Mouse (Mus musculus) stomach, embryonic 14.5 days (tissue): ENCODE measurements around the gene Zfp106. TPM values are rescaled to one million over a fixed set of nuclear protein-coding genes. Genes with fewer than 3 reads are reported as not detected.

Experiments
- ATAC-seq: fragments of 200-750 bp; cut with Nextera tagmentation; 2 replicates; pipeline ENCODE4 v1.8.0; 2017; ENCODE audit warnings: low read depth, moderate TSS enrichment; ENCODE audit not compliant: insufficient number of reproducible peaks, insufficient read depth, low FRiP score
- H3K27ac ChIP-seq: fragments of 300-500 bp; sonication (generic); 2 replicates; pipeline ENCODE4 v1.5.1; 2014; ENCODE audit warnings: mild to moderate bottlenecking, low read length, moderate library complexity, mixed read lengths
- H3K27me3 ChIP-seq: fragments of 300-500 bp; sonication (generic); 2 replicates; pipeline ENCODE4 v1.6.1; 2014; ENCODE audit warnings: low read length, control low read depth, mixed read lengths; ENCODE audit not compliant: control insufficient read depth, insufficient read depth
- H3K36me3 ChIP-seq: fragments of 300-500 bp; sonication (generic); 2 replicates; pipeline ENCODE4 v1.6.1; 2014; ENCODE audit warnings: mild to moderate bottlenecking, control low read depth, low read length, moderate library complexity, mixed read lengths; ENCODE audit not compliant: control insufficient read depth, insufficient read depth
- H3K4me1 ChIP-seq: fragments of 300-500 bp; sonication (generic); 2 replicates; pipeline ENCODE4 v1.6.1; 2014; ENCODE audit warnings: low read length, control low read depth, mixed read lengths; ENCODE audit not compliant: control insufficient read depth, insufficient read depth
- H3K4me2 ChIP-seq: fragments of 300-500 bp; sonication (generic); replicated peaks from 2 replicates; pipeline ENCODE4 v1.6.1; 2014; ENCODE audit warnings: low read depth, low read length, control low read depth
- H3K4me3 ChIP-seq: fragments of 300-500 bp; sonication (generic); 2 replicates; pipeline ENCODE4 v1.5.1; 2014; ENCODE audit warnings: low read depth, low read length, control low read depth
- H3K9ac ChIP-seq: fragments of 300-500 bp; sonication (generic); replicated peaks from 2 replicates; pipeline ENCODE4 v1.6.1; 2014; ENCODE audit warnings: low read depth, mild to moderate bottlenecking, control low read depth, low read length, moderate library complexity, mixed read lengths
- H3K9me3 ChIP-seq: fragments of 300-500 bp; sonication (generic); 2 replicates; pipeline ENCODE4 v1.6.1; 2016; ENCODE audit warnings: low read depth, low read length, control low read depth; ENCODE audit not compliant: control insufficient read depth
- WGBS: fragments of 180-500 bp; shearing (Covaris S2); extraction: QIAGEN DNeasy Blood & Tissue Kit; methylation state at CpG from one replicate; pipeline ENCODE4 v1.1.7; 2014; 5-methylcytosine and 5-hydroxymethylcytosine counted together
- polyA plus RNA-seq: library from polyadenylated mRNA; unstranded; fragments of >200 nt; fragmentation: Nextera tagmentation; extraction: Ambion mirVana; gene quantifications from 2 replicates; pipeline ENCODE4 v1.2.1, GENCODE M21; 2014

Gene Zfp106
- polyA plus RNA-seq, 1 experiment from 2014 or later, result 70.8 TPM

DNA sequence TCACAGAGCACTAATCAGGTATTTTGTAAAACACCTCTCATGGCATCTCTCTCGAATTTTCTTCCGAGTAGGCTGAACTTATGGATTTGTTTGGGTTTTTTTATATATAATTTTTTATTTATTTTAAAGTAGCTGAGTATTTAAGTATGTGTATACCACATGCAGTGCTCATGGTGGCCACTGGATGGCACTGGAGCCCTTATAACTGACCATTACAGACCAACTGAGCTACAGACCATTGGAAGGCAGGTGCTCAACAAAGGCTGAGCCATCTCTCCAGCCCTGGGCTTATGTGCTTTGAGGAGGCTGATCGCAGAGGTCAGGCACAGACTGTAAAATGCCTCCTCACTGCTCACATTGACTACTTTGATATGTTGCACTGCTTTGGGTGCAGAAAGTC is 85.0 kb downstream of the Zfp106 start:
- H3K27me3 ChIP-seq, result no peaks in the 10 kb centered on the region
- H3K4me3 ChIP-seq, result no peak overlapping the region
- no peak overlapping the region for H3K9ac ChIP-seq
- H3K27ac ChIP-seq, result no peak overlapping the region
- H3K4me1 ChIP-seq, result no peaks in the 10 kb centered on the region
- WGBS, result 56% methylated on average over 3 of the region's 3 CpGs
- no peak overlapping the region for H3K4me2 ChIP-seq
- no peak for ATAC-seq
- H3K36me3 ChIP-seq, result no peaks in the 10 kb centered on the region
- no peaks in the 10 kb centered on the region for H3K9me3 ChIP-seq

DNA sequence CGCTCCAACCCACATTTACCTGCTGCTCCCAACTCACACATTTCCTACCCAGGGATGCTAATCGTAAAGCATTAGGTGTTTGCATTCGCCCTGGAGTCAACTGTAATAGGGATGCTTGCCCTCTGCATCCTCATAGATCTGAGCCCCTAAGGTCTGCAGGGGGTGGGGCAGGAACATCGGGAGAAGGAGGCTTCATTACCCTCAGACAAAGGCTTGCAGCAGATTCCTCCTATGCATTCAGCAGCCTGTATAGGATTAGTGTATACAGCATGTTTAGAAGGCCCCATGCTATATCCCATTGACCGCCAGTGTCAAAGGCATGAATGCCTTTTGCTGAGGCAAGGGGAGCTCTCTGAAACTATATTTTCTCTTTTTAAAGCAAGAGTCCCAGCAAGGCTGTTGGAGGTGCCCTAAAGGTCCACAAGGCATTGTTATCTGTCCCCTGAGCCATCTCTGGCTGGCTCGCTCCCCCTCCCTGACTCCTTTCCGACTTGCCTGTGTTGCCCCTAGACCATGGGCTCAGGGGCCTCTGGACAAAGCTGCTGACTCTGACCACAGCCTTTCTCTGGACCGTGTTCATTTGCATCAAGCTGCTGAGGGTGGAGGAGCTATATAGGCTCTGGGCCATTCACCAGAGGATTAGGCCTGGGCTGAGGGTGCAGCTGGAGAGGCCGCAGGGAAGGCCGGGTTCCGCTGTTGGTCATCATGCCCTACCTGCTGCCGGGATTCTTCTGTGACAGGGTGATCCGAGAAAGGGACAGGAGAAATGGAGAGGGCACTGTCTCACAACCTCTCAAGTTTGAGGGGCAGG is 87.2 kb downstream of the Zfp106 start:
- WGBS, result 83% methylated on average over 13 of the region's 13 CpGs
- Histone ChIP-seq H3K9me3 (no peaks in the 10 kb centered on the region), H3K4me3 (no peak overlapping the region)

DNA sequence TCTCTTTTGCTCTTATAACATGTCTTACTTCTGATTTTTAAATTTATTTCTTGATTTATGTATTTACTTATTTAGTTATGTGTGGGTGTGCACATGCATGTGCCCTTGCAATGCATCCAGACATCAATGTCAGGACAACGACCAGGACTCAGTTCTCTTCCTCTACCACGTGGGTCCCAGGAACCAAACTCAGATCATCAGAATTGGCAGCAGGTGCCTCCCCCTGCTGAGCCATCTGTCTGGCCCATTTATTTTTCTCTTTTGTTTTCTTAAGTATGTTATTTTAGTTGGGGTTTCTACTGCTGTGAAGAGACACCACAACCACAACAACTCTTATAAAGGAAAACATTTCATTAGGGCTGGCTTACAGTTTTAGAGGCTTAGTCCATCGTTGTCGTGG is 92.8 kb downstream of the Zfp106 start:
- no peak overlapping the region for H3K9ac ChIP-seq
- no peak overlapping the region for H3K27ac ChIP-seq
- no peaks in the 10 kb centered on the region for H3K27me3 ChIP-seq
- H3K4me3 ChIP-seq, result no peak overlapping the region
- no peaks in the 10 kb centered on the region for H3K4me1 ChIP-seq
- H3K9me3 ChIP-seq, result no peaks in the 10 kb centered on the region
- H3K36me3 ChIP-seq, result no peaks in the 10 kb centered on the region
- H3K4me2 ChIP-seq, result no peak overlapping the region
- 69% methylated on average over 4 of the region's 4 CpGs for WGBS
- no peak for ATAC-seq

More for the DNA sequence above, 87.2 kb downstream of the Zfp106 start:
- Histone ChIP-seq H3K27ac (no peak overlapping the region), H3K36me3 (no peaks in the 10 kb centered on the region), H3K4me2 (no peak overlapping the region), H3K9ac (no peak overlapping the region), H3K4me1 (no peaks in the 10 kb centered on the region), H3K27me3 (no peaks in the 10 kb centered on the region)
- ATAC-seq, result no peak

DNA sequence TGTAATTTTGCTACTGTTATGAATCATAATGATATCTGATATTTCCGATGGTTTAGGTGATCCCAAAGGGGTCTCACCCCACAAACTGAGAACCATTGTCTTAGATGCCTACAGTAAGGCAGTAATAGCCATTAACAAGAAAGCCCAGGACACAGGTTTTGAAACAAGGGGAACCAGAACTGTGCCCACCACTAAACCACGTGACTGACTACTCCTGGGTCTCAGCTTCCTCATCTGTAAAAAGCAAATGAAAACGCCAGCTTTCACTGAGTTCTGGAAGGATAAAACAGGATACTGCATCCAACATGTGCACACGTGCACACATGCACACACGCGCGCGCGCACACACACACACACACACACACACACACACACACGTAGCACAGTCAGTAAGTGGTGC is 93.9 kb downstream of the Zfp106 start:
- Histone ChIP-seq H3K4me1 (no peaks in the 10 kb centered on the region), H3K9ac (no peak overlapping the region), H3K36me3 (no peaks in the 10 kb centered on the region), H3K4me3 (no peak overlapping the region), H3K9me3 (no peaks in the 10 kb centered on the region), H3K4me2 (no peak overlapping the region), H3K27me3 (no peaks in the 10 kb centered on the region), H3K27ac (no peak overlapping the region)
- 86% methylated on average over 10 of the region's 10 CpGs for WGBS
- no peak for ATAC-seq

DNA sequence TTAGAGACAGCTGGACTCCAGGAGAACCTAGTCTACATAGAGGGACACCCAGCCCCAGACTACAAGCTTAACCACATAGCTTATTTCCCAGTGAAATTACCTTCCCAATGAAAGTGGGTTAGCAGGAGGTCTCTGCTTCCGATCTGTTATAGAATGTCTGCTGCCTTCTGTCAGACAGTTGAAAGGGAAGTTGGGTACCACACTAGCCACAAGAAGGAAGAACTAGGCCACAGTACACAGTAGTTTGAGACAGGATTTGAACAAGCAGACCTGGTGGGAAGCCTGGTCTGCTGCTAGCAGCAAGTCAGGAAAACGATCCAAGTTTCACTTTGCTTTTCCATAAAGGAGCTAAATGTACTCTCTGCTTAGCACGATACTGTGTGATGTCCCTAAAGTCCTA is 94.4 kb downstream of the Zfp106 start:
- Histone ChIP-seq H3K27ac (no peak overlapping the region), H3K9me3 (no peaks in the 10 kb centered on the region), H3K9ac (no peak overlapping the region), H3K4me2 (no peak overlapping the region), H3K4me1 (no peaks in the 10 kb centered on the region), H3K4me3 (no peak overlapping the region), H3K27me3 (no peaks in the 10 kb centered on the region), H3K36me3 (no peaks in the 10 kb centered on the region)
- WGBS, result 90% methylated on average over 3 of the region's 3 CpGs
- ATAC-seq, result no peak

DNA sequence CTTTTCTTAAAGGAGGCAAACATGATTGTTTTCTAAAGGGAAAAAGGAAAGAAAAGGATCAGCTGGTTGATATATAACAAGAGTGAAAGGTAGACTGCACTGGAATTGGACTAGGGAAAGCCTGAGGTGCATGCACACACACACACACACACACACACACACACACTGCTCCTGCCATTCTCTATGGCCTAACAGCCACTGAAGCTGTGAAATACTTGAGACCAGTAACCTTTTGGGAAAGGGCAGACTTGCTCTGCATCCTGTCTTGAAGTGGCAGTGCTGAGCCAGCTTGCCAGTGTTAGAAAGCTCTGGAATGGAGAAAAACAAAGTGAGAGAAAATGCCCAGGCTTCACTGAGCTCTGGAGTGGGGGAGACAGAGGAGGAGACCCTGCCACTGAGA is 95.6 kb downstream of the Zfp106 start:
- Histone ChIP-seq H3K9ac (no peak overlapping the region), H3K4me3 (no peak overlapping the region), H3K9me3 (no peaks in the 10 kb centered on the region), H3K36me3 (no peaks in the 10 kb centered on the region), H3K4me1 (no peaks in the 10 kb centered on the region), H3K27ac (no peak overlapping the region), H3K27me3 (no peaks in the 10 kb centered on the region), H3K4me2 (no peak overlapping the region)
- ATAC-seq, result no peak

DNA sequence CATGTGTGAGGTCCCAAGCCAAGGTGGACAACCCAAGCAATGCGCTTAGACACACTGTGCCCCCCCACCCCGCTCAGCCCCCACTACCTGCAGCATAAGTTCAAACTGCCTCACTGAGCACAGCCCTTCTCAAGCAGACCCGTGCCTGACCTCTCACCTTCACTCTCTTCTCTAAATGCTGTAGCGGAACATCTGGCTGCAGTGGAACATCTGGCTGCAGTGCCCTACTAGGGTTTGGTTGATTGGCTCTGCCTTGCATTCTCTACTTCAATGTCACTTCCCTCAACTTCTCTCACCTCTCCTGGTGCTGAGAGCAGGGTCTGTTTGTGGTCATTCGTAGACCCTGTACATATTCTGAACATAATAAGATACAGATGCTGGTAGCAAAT is 98.3 kb downstream of the Zfp106 start:
- H3K4me1 ChIP-seq, result no peaks in the 10 kb centered on the region
- H3K27ac ChIP-seq, result no peak overlapping the region
- H3K36me3 ChIP-seq, result no peaks in the 10 kb centered on the region
- WGBS, result 74% methylated on average over 5 of the region's 5 CpGs
- no peaks in the 10 kb centered on the region for H3K27me3 ChIP-seq
- H3K4me2 ChIP-seq, result no peak overlapping the region
- H3K9ac ChIP-seq, result no peak overlapping the region
- H3K9me3 ChIP-seq, result no peaks in the 10 kb centered on the region
- ATAC-seq, result no peak
- H3K4me3 ChIP-seq, result no peak overlapping the region

DNA sequence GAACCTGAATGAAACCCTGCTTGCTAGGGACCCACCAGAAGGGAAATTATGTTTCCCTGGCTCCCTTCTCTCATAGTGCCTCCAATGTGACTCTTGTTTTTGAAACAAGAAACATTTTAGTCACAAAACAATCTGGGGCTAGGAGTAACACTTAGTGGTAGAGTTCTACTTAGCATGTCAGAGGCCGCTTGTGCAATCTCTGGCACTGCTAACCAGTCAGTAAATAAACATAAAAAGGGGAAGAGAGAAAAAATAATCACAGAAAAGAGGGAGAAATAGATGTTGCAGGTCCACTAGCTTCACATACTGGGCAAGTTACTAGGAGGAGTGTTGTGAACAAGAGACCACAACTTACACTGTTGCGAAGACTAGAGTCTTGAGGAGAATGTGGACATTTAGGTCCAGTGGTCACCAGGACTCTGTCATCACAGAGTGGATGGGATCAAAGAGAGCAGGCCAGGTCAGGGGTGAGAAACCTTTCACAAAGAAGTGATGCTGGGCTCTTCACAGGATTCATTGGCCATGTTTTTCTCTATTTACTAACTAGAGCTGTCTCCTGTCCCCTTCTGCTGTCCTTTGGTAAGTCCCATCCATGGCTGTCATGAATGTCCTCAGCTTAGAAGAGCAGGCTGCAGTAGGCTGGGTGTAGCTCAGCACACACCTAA is 98.8 kb downstream of the Zfp106 start:
- H3K27ac ChIP-seq, result no peak overlapping the region
- ATAC-seq, result no peak
- 87% methylated on average over 2 of the region's 2 CpGs for WGBS
- H3K27me3 ChIP-seq, result no peaks in the 10 kb centered on the region
- H3K4me1 ChIP-seq, result no peaks in the 10 kb centered on the region
- H3K36me3 ChIP-seq, result no peaks in the 10 kb centered on the region
- H3K4me3 ChIP-seq, result no peak overlapping the region
- no peak overlapping the region for H3K9ac ChIP-seq
- no peaks in the 10 kb centered on the region for H3K9me3 ChIP-seq
- H3K4me2 ChIP-seq, result no peak overlapping the region
